Mouse (Mus musculus) kidney, postnatal 0 days (tissue): Measurements from ENCODE around the gene Txnrd2. TPM values are rescaled to one million over a fixed set of nuclear protein-coding genes. Genes with fewer than 3 reads are reported as not detected.

Experiments
- ATAC-seq: fragments of 200-750 bp; cut with Nextera tagmentation; replicated peaks from 2 replicates; pipeline ENCODE4 v1.8.0; 2017; ENCODE audit warnings: low read depth, moderate number of reproducible peaks, moderate TSS enrichment, moderate library complexity; ENCODE audit not compliant: low FRiP score
- DNase-seq: peaks from one replicate; pipeline ENCODE4 v3.0.0-alpha.2; 2016; ENCODE audit warnings: low spot score
- H3K27ac ChIP-seq: fragments of 300-500 bp; sonication (generic); 2 replicates; pipeline ENCODE4 v1.5.1; 2014; ENCODE audit warnings: mild to moderate bottlenecking
- H3K27me3 ChIP-seq: fragments of 300-500 bp; sonication (generic); 2 replicates; pipeline ENCODE4 v1.6.1; 2014; ENCODE audit warnings: low read length, mixed read lengths; ENCODE audit not compliant: insufficient read depth
- H3K36me3 ChIP-seq: fragments of 300-500 bp; sonication (generic); 2 replicates; pipeline ENCODE4 v1.6.1; 2014; ENCODE audit warnings: low read length, mixed read lengths; ENCODE audit not compliant: insufficient read depth
- H3K4me1 ChIP-seq: fragments of 300-500 bp; sonication (generic); replicated peaks from 2 replicates; pipeline ENCODE4 v1.6.1; 2014; ENCODE audit warnings: antibody characterized with exemption, low read length, mixed read lengths; ENCODE audit not compliant: insufficient read depth
- H3K4me2 ChIP-seq: fragments of 300-500 bp; sonication (generic); 2 replicates; pipeline ENCODE4 v1.6.1; 2014; ENCODE audit warnings: mild to moderate bottlenecking, low read length, moderate library complexity, mixed read lengths
- H3K4me3 ChIP-seq: fragments of 300-500 bp; sonication (generic); replicated peaks from 2 replicates; pipeline ENCODE4 v1.5.1; 2014; ENCODE audit warnings: low read depth, low read length
- H3K9ac ChIP-seq: fragments of 300-500 bp; sonication (generic); 2 replicates; pipeline ENCODE4 v1.6.1; 2014; ENCODE audit warnings: low read depth, low read length
- H3K9me3 ChIP-seq: fragments of 300-500 bp; sonication (generic); replicated peaks from 2 replicates; pipeline ENCODE4 v1.6.1; 2016; ENCODE audit warnings: low read length, inconsistent platforms, mixed read lengths
- CTCF ChIP-seq: IDR thresholded peaks from 2 replicates; pipeline ENCODE4 v1.5.1; 2016; ENCODE audit warnings: antibody characterized with exemption, low read depth, mild to moderate bottlenecking, moderate library complexity
- WGBS: fragments of 180-500 bp; shearing (Covaris S2); extraction: QIAGEN DNeasy Blood & Tissue Kit; methylation state at CpG from one replicate; pipeline ENCODE4 v1.1.7; 2014; 5-methylcytosine and 5-hydroxymethylcytosine counted together
- polyA plus RNA-seq: library from polyadenylated mRNA; unstranded; fragments of >200 nt; fragmentation: Nextera tagmentation; extraction: Ambion mirVana; gene quantifications from 2 replicates; pipeline ENCODE4 v1.2.1, GENCODE M21; 2015

Gene Txnrd2
- polyA plus RNA-seq, 1 experiment from 2014 or later, result 30.6 TPM

- H3K27me3 ChIP-seq, result no peaks in the 10 kb centered on the region
- 89% methylated on average over 6 of the region's 6 CpGs for WGBS
- no peak overlapping the region for H3K4me3 ChIP-seq
- no peaks in the 10 kb centered on the region for H3K4me1 ChIP-seq
- H3K9ac ChIP-seq, result no peak overlapping the region
- H3K27ac ChIP-seq, result no peak overlapping the region
- ATAC-seq, result no peak
- 0 out of 2 replicates have a peak, but pooled peaks cover 10% of the 10 kb centered on the region for H3K36me3 ChIP-seq
- H3K9me3 ChIP-seq, result no peaks in the 10 kb centered on the region
- no peak for DNase-seq
- H3K4me2 ChIP-seq, result no peak overlapping the region
- TF ChIP-seq CTCF, result no peak
Observed at GRCm38 (mm10) chr16:18436128-18436527, 9.9 kb downstream of the Txnrd2 start.

DNA sequence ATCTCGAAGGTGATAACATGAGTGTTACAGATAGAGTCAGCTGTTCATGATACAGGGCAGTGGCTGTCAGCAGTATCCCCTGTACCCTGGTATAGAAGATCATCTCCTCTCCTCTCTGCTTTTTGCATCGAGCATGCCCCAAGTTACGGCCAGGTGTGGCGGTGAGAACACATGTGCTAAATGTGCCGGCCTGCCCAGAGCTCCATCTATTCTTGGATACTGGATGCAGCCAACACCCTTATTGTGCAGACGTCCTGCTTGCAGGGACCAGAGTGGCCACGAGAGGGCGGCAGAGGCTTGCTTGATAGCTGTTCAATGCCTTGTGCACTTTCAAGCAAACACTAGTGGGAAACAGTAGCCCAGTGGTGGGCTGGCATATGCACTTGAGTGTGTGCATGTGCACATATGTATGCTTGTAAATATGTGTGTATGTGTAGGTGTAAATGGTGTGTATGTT, 17.2 kb downstream of the Txnrd2 start:
- Histone ChIP-seq H3K9me3 (no peaks in the 10 kb centered on the region), H3K4me3 (no peak overlapping the region), H3K27ac (no peak overlapping the region), H3K4me2 (no peak overlapping the region), H3K9ac (no peak overlapping the region), H3K36me3 (0 out of 2 replicates have a peak, but pooled peaks cover 17% of the 10 kb centered on the region), H3K4me1 (peaks cover 10% of the 10 kb centered on the region), H3K27me3 (no peaks in the 10 kb centered on the region)
- WGBS, result 24% methylated on average over 8 of the region's 8 CpGs
- ATAC-seq (peak; percentile 37; the same call in 1 of the 2 replicates), DNase-seq (peak; percentile 89)
- peak; percentile 100 for TF ChIP-seq CTCF

GRCm38 (mm10) chr16:18447243-18447642, 21.1 kb downstream of the Txnrd2 start:
- no peak overlapping the region for H3K4me2 ChIP-seq
- 0 out of 2 replicates have a peak, but pooled peaks cover 7% of the 10 kb centered on the region for H3K36me3 ChIP-seq
- H3K4me3 ChIP-seq, result no peak overlapping the region
- ATAC-seq, result no peak
- no peaks in the 10 kb centered on the region for H3K27me3 ChIP-seq
- H3K27ac ChIP-seq, result peak overlapping the region; percentile 31; the same call in 1 of the 2 replicates
- peak; percentile 40 for DNase-seq
- peaks cover 22% of the 10 kb centered on the region for H3K4me1 ChIP-seq
- H3K9me3 ChIP-seq, result no peaks in the 10 kb centered on the region
- no peak overlapping the region for H3K9ac ChIP-seq
- TF ChIP-seq CTCF, result no peak

- ATAC-seq, result no peak
- WGBS, result 18% methylated on average over 6 of the region's 6 CpGs
- peak; percentile 75 for DNase-seq
- H3K4me3 ChIP-seq, result no peak overlapping the region
- H3K27me3 ChIP-seq, result no peaks in the 10 kb centered on the region
- no peaks in the 10 kb centered on the region for H3K9me3 ChIP-seq
- no peak overlapping the region for H3K4me2 ChIP-seq
- 0 out of 2 replicates have a peak overlapping the region, but pooled peaks have one; percentile 24 for H3K9ac ChIP-seq
- no peak for TF ChIP-seq CTCF
- 0 out of 2 replicates have a peak, but pooled peaks cover 4% of the 10 kb centered on the region for H3K36me3 ChIP-seq
- H3K27ac ChIP-seq, result no peak overlapping the region
- H3K4me1 ChIP-seq, result peaks cover 23% of the 10 kb centered on the region
Observed at GRCm38 (mm10) chr16:18448104-18448503, 21.9 kb downstream of the Txnrd2 start.

DNA sequence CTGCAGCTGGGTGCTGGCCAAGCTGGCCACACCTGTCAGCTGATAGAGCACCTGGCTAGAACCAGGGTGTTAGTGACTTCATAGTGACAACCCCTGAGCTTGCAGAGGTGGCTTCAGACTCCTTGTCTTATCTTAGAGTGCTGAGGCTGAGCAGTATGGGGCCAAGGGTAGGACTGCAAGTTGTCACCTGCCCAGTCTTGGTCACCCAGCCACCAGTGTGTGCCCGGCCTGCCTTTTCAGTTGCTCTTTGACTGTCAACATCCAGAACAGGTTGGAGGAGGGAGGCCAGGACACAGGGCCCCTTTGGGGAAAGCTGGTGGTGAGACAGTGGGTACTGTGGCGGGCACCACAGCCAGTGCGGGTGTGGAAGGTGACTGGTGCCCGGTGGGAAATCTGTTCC, 22.8 kb downstream of the Txnrd2 start:
- no peak for ATAC-seq
- no peak for TF ChIP-seq CTCF
- Histone ChIP-seq H3K4me3 (no peak overlapping the region), H3K4me1 (peaks cover 23% of the 10 kb centered on the region), H3K27ac (no peak overlapping the region), H3K9me3 (no peaks in the 10 kb centered on the region), H3K27me3 (no peaks in the 10 kb centered on the region), H3K4me2 (no peak overlapping the region), H3K36me3 (0 out of 2 replicates have a peak, but pooled peaks cover 4% of the 10 kb centered on the region), H3K9ac (0 out of 2 replicates have a peak overlapping the region, but pooled peaks have one; percentile 24)
- 92% methylated on average over 4 of the region's 4 CpGs for WGBS
- DNase-seq, result no peak

GRCm38 (mm10) chr16:18451486-18452181, 25.4 kb downstream of the Txnrd2 start:
- 35% methylated on average over 9 of the region's 9 CpGs for WGBS
- peaks cover 9% of the 10 kb centered on the region; the same call in 1 of the 2 replicates for H3K36me3 ChIP-seq
- ATAC-seq (peak; percentile 44), DNase-seq (peak; percentile 75)
- no peak for TF ChIP-seq CTCF
- H3K27me3 ChIP-seq, result no peaks in the 10 kb centered on the region
- H3K9ac ChIP-seq, result no peak overlapping the region
- no peak overlapping the region for H3K27ac ChIP-seq
- H3K4me2 ChIP-seq, result no peak overlapping the region
- no peak overlapping the region for H3K4me3 ChIP-seq
- H3K4me1 ChIP-seq, result peaks cover 23% of the 10 kb centered on the region
- no peaks in the 10 kb centered on the region for H3K9me3 ChIP-seq
